Mouse (Mus musculus) gastrocnemius, postnatal 14 days (tissue): ENCODE results near the gene Flvcr2. TPM values are rescaled to one million over a fixed set of nuclear protein-coding genes. Genes with fewer than 3 reads are reported as not detected.

Experiments
- DNase-seq: peaks from one replicate; pipeline ENCODE4 v3.0.0; 2021; ENCODE audit warnings: mixed read lengths
- intact Hi-C: fragments of 180-260 bp; cut with DNase I; formaldehyde crosslinking; loops from one replicate; pipeline ENCODE4 v1.15.1; 2025; ENCODE audit warnings: low total_unique reads
- microRNA-seq, 2 experiments: library from miRNA; unstranded; fragments of <30 nt; microRNA quantifications; one replicate each; pipeline ENCODE4 v1.2.0; 2021
- total RNA-seq, 2 experiments: library from RNA; stranded (reverse); gene quantifications; 2 replicates each; pipeline ENCODE4 v1.2.3; 2021

The Flvcr2 gene
- total RNA-seq, 2 experiments from 2014 or later = 1.4 to 3.0 TPM

- no peak for DNase-seq
- intact Hi-C loops = no loop called here
Measured at GRCm38 (mm10) chr12:85839371-85840000, 93.1 kb downstream of the Flvcr2 start.

- DNase-seq = peak; percentile 59
- intact Hi-C loops = no loop called here
Measured at GRCm38 (mm10) chr12:85848164-85848958, 102.0 kb downstream of the Flvcr2 start.

- intact Hi-C loops = no loop called here
- DNase-seq = no peak
Measured at GRCm38 (mm10) chr12:85850661-85851060, 104.3 kb downstream of the Flvcr2 start.

DNA sequence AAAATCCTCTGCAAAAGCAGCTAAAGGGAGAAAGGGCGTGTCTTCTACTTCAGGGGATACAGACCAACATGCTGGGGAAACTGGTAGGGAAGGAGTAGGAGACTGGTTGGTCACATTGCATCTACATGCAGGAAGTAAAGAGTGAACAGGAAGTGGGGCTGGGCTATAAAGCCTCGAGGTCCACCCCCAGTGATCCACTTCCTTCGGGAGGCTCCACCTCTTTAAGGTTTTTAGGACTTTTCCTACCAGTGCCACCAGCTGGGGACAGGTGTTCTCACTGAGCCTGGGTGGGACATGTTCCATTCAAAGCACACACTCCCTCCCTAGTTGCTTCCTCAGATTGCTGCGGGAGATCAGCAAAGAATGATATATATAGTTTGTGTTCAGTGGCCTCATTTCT lies 107.5 kb downstream of the Flvcr2 start:
- intact Hi-C loops = no loop called here
- no peak for DNase-seq

DNA sequence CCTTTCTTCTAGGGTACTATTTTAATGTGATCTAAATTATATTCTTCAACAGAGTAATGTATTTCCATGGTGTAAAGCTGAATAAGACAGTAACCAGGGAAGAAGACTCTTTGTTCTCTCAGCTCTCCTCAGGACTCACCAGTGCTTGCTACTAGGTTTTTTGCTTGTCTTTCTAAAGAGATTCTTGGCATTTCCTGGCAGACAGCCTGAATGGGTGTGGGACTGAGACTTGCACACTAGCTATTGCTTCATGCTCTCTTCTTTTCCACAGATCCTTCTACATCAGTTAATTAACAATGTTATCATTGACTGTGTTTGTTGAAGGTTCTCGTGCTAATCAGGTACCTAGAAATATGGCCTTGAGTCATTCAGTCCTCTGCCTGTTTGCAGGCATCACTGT lies 107.9 kb downstream of the Flvcr2 start:
- no peak for DNase-seq
- intact Hi-C loops = no loop called here

GRCm38 (mm10) chr12:85857300-85857699 lies 111.0 kb downstream of the Flvcr2 start:
- intact Hi-C loops = loop anchor here (5.0 kb wide), 1 partner anchor 220 kb away; the partner anchor contains the start of gene Tgfb3
- DNase-seq = no peak

DNA sequence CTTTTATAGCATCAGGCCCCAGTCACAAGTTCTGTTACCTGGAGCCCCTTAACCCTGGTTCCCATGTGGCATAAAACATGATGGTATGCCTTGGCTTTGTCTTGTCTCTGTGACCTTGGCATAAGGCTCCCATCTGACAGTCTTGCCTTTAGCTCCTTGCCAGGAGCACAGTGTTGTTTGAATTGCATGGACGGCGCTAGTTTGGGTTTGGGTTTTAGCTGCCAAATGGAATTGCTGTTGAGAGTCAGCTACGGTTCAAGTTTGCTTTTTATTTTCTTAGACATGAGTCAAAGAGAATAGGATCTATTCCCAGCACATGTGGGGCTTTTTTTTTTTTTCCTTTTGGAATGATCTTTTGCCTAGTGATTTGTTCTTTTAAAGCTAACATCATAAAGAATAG lies 112.8 kb downstream of the Flvcr2 start:
- DNase-seq = no peak
- intact Hi-C loops = loop anchor here (5.0 kb wide), 1 partner anchor 218 kb away; the partner anchor contains the start of gene Tgfb3

DNA sequence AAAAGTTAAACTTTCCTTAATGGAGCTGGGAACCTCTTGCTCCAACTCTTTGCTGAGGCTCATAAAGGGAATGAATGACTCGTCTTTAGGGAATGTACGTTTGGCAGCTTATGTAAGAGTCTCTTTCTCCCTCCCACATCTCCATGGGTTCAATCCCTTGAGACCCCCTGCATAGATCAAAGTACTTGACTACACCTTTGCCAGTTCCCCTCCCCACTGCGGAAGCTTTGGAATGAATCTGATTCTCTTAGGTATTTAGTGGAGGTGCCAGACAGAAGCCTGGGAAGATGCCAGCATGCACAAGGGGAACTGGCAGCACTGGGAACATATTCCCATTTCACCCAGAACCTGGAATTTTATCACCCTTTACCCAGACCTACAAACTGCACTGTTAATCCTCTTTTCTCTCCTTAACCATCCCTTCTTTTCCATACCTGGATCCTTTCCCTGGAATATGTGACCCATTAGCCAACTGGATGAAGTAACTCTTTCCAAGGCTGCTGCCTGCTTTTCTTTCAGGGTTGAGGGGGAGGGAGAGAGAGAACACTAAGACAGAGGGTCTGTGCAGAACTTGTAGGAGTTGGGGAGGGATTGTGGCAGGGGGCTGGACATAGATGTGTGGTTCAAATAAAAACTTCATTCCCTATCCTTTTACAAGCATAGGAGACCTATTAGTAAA lies 113.3 kb downstream of the Flvcr2 start:
- intact Hi-C loops = loop anchor here (5.0 kb wide), 1 partner anchor 218 kb away; the partner anchor contains the start of gene Tgfb3
- no peak for DNase-seq

GRCm38 (mm10) chr12:85862514-85862913 lies 116.2 kb downstream of the Flvcr2 start:
- intact Hi-C loops = no loop called here
- DNase-seq = peak; percentile 26

Small RNA genes lying within 50 kb of the gene (microRNA-seq; reads per million reads assigned to microRNA genes)
- gene Gm47285 = 0 reads per million in 2 experiments

Other genes starting within 250 kb of the Flvcr2 start
- 10 to 100 TPM in 1 of 2 experiments, 1 to 10 TPM in 1; 9.4 to 11.6 TPM for gene Jdp2, start 147.5 kb upstream of the Flvcr2 start, total RNA-seq
- under 1 TPM; 0.29 to 0.40 TPM for gene Batf, start 59.9 kb upstream of the Flvcr2 start, total RNA-seq
- 1 to 10 TPM; 4.1 to 7.2 TPM for gene Erg28, start 78.0 kb downstream of the Flvcr2 start, total RNA-seq
- 1 to 10 TPM; 7.8 to 8.2 TPM for gene Ttll5, start 78.1 kb downstream of the Flvcr2 start, total RNA-seq